Mouse (Mus musculus) thymus, postnatal 25 days (tissue): ENCODE data around the gene Bbip1.
"Not testable (repeated sequence)": the region's sequence is repeated elsewhere in the genome, so short reads cannot be mapped to it uniquely, and the experiment has no call there.

Source experiments
- DNase-seq: peaks from one replicate; pipeline ENCODE4 v3.0.0; 2022

Bbip1 gene

DNA sequence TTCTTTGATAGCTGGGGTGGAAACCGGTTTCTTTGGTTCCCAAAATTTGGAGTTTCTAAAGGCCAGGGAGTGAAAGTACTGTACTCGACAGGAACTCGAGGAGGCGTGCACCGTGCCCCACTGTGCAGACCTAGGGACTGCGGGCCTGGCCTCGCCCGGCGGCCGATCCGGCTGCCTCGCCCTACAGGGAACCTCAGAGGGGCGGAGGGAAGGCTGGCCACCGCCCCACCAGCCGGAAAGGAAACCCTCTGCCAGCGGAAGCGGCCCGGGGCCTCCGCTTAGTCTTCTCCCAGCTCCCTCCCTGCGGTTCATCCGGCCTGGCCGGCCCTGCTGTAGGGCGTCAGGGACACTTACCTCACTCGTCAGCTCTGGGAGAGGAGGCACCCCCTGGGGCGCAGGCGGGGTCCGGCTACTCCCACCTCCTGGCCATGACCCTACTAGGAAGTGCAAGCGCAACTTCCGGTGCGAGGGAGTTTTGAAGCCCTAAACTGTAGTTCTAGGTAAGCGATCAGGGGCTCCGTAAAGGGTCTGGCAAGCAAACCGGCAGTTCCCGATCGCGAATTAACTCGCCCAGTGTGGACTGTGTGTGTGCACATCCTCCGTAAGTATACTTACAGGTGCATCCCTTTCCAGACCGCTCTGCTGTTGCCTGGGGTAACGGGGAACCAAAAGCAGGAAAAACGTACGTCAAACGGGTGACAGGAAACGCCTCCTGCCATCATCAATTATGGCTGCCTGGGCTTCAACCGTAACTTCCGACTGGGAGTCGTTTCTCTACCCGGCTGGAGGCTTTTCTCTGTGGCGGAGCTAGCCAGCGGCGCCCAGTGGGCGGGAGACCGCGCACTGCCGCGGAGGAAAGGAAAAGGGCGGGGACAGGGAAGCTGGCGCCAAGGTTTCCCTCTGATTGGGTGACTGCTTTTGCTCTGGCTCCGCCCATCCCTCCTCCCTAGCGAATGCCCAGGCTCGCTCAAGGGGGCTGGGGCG, at the start of gene Bbip1, which contains the start of gene Shoc2:
Gene Bbip1 (minus strand): TSS at position 826 of the 984 bp plus-strand sequence.
Gene Shoc2 (plus strand): TSS at position 505 of the 984 bp plus-strand sequence.
- DNase-seq: peak; percentile 99

DNA sequence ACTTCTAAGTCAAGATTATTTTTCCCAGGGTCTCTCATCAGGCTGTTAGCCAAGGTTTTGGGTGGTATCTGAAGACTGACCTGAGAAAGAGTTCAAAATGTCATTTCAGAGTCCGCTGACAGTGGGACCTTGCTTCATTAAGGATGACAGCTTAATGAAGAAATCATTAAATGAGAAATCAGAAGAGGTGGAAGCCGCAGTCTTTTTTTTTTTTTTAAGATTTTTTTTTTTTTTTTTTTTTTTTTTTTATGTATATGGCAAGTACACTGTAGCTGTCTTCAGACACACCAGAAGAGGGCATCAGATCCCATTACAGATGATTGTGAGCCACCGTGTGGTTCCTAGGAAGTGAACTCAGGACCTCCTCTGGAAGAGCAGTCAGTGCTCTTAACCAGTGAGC, 49.4 kb upstream of the Bbip1 start:
- no peak for DNase-seq

DNA sequence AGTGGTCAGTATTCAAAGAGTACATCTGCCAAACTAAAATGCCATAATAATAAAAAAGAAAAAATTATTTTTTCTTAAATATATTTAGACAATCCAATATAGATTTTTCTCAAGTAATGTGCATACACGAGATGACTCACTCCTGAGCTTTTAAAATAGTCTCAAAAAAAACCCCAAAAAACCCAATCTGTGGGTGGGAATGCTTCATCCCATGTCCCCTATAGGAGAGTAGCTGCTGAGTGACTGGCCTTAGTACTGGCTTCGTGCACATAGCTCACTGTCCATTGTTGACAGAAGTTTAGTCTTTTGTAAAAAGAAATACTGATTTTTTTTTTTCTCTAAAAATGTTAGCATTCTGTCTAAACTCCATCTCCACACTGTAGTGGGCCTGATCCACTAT, 46.1 kb upstream of the Bbip1 start:
- DNase-seq: no peak

DNA sequence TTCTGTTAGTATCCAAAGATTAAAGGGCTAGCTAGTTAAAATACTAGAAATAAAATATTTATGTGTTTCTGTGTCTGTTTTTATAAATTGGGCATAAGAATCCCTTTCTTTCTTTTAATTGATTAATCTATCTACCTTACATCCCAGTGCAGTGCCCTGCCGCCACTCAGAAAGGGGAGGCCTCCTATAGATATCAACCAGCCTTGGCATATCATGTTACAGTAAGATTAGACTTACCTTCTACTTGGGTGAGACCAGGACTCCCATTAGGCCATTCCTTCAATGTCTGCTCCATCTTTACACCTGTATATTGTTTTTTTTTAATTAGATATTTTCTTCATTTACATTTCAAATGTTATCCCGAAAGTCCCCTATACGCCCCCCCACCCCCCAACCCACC, 40.2 kb upstream of the Bbip1 start:
- no peak for DNase-seq

DNA sequence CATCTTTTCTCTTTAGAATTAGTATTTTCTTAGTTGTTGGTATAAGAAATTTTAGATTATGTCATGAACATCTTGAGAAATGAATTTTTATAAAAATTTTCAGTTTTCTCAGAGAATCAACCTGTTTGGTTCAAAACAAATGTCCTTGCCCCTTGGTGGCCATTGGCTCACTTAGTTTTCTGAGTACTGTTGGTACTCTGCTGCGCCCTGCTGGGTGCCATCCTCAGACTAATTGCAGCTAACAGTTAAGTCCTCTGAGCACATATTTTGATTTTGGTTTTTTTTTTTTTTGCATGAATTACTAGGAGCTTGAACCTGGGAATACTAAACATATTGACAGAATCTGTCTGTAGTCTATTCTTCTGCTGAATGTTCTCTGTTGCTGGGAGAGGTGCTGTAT, 38.9 kb upstream of the Bbip1 start:
- DNase-seq: no peak

DNA sequence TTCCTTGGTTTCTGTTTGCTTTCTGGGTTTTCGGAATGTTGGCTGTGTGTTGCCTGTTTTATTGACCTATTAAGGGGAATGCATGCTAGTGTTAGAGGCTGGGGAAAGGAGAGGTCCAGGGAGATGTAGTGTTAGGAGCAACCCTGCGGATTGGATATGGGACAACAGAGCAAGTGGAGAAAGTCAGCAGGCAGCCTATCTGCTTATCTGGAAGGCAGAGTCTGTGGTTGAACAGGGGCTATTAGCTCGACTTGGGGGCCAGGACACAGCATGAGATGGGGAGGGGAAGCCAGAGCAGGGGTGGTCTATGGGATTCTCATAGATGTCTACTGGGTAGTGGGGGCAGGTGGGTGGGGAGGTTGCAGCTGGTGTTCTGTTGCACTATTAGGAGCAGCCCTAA, 37.6 kb upstream of the Bbip1 start:
- no peak for DNase-seq

DNA sequence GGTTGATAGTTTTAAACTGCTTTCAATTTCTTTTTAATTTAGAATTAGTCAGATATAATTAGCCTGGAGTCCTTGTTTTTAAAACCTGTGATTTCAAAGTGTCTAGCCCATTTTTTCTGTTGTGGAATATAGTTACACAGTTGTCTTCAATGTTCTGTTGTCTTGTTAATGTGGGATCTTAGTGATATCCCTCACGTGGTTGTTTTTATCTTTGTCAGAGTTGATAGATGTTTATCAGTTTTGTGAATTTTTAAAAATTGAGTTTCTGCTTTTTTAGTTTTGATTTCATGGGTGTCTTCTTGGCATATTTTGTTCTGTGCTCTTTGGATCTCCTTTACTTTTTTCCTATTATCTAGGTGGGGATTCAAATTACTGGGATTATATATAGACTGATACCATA, 29.2 kb upstream of the Bbip1 start:
- DNase-seq: no peak

DNA sequence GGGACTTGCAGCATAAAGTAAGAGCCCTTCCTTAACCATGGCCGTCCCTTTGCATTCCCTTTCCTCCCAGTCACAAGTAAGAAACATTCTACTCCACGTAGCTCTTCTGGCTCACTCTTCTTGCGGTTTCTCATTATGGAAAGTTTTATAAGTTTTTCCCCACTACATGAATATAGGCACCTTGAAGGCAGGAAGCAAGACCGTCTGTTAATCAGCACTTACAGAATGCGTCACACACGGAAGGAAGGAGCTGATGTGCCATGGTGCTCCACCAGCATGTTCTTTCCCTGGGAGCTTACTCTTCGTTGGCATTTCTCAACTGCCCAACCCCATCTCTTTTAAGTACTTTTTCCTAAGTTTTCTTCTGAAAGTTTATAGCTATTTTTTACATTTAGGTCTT, 27.5 kb upstream of the Bbip1 start:
- no peak for DNase-seq

DNA sequence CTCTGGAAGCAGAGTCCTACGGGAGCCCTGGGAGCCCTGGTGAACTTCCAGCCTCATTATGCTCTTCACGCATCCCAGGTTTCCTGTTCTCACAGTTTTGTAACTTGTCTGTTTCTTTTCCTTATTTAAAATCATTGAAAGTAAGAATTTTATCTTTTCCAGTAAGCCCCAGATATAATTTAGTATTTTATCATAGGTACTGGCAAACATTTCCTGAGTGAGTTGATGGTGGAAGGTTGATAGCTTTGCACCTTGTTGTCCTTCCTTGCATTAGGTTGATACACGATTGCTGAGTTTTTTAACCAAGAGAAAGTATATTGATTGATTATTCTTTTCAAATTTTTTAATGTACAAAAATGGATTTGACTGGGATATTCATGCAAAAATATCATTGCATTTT, 24.8 kb upstream of the Bbip1 start:
- no peak for DNase-seq

DNA sequence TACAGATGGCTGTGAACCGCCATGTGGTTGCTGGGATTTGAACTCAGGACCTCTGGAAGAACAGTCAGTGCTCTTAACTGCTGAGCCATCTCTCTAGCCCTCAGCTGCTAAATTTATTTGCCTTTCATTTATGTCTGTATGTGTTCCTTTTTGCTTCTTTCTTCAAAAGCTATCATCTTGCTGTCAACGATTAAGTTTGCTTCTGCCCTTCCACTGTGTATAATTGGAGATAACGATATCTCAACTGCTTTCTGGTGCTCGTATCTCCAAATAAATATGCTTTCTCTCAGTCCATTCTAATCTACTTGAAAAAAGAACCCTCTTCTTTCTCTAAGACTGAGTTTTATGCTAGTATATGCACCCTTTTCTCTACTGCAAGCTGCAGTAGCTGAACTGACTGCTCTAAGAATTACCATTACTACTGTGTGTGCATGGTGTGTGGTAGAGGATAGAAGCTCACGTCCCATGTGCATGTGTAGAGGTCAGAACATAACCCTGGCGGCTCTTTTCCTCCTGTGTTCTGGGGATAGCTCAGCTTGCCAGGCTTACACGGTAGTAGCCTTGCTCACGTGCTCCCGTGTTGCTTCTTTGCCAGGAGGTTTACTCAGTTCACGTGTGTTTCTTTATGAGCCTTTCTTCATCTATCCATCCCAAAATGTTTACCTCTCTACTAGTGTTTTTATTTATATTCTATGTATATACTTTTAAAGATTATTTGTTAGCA, 20.6 kb upstream of the Bbip1 start:
- DNase-seq: no peak

DNA sequence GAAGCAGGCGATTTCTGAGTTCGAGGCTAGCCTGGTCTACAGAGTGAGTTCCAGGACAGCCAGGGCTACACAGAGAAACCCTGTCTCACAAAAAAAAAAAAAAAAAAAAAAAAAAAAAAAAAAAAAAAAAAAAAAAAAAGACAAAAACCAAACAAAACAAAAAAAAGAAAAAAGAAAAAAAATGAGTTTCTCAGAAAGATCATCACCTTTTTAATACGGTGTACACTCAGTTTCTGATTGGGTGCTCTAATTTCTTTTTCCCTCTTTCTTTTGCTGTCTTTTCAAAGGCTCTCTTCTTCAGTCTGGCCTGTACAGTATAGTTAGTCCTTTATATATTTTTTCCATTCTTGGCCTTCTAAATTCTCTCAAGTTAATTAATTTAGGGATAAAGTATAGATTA, 19.9 kb upstream of the Bbip1 start:
- DNase-seq: not testable (repeated sequence)

DNA sequence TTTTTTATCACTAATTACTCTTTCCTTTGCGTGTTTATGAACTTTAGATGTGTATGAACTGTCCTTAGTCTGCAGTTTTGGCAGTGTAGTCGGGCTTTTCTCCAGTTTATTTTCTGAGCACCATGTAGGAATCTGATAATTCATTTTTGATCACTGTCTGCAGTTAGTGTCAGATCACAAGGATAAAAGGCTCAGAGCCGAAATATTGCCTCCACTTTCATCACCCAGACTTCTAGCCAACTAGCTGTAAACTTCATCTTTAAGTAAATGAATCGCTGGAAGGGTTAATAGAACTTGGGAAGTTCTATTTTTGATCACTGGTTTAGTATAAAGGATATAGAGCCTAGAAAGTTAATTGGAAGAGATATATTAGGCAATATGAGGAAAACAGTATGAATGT, 18.1 kb upstream of the Bbip1 start:
- no peak for DNase-seq

DNA sequence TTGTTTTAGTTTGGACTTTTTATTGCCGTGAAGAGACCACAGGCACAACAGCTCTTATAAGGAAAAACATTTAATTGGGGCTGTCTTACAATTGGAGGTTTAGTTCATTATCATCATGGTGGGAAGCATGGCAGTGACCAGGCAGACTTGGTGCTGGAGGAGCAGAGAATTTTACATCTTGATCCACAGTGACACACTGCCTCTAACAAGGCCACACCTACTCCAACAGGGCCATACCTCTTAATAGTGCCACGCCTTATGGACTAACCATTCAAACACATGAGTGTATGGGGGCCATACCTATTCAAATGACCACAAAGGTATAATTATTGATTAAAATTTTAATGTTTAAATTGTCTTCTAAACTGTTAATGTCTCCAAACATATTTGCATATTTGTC, 13.1 kb upstream of the Bbip1 start:
- no peak for DNase-seq

DNA sequence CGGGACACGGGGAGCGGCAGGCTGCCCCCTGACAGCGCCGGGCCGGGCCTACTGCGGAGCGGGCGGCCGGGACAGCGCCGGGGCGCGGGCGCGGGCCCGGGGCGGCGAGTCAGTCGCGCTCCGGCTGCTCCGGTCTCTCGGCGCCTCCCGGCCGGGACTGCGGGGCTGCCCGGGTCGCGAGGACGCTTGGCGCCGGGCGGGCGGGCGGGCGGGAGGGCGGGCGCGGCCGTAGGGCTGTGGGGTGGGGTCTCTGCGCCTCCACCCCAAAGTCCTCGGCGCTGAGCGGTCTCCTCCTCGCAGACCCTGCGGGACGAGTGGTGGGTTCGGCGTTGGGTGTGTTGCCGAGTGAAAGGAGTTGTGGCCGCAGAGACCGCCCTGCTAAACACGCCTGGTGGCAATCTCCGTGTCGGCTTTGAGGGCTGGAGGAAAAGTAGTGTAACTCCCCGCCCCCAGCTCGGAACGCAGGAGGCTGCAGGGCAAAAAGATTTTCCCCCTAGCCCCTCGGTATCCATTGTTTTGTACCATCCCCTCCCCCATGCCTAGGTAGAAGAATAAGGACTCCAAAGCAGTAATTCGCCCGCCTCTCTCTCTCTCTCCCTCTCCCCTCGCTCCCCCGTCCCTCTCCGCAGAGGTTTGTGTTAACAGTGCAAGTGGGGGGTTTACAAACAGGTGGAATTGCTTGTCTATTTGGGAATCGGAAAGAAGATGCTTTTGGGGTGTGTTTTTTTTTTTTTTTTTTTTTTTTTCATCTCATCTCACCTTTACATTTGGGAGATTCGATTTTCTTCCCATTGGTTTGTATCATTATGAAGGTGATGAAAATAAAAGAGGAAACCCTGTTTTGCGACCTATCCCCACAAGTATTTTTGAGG, 980 bp upstream of the Bbip1 start:
- DNase-seq: peak; percentile 49

DNA sequence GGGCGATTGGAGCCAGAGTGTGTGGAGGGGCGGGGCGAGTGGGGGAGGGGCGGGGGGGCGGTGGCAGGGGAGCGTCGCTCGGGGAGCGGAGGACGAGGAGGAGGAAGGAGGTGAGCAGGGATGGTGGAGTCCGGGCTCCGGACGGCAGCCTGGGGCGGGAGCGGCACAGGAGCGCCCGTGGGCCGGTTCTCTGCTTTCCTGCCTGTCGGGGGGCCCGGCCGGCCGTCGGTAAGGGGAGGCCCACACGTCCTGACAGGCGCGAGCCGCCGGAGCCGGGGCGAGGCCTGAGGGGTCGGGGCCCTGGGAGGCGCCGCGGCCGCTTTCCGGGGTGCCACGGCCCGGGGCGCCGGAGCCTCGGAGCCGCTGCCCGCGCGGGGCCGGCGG, 351 bp upstream of the Bbip1 start:
- no peak for DNase-seq

DNA sequence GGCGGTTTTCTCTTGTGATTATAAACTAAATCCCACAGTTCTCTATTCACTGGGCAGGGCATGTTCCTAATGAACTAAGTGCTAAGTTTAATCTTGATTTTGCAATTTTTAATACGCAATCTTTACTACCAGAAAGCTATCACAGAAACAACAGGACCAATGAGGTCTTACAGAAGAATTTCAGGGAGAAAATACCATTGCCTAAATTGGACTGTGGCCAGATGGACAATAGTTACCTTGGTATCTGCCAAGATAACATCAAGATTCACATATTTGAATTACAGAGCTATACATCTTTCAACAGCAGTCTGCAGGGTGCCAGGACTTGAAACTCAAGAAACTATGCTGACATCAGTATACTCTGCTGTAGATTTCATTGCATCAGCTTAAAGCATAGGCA, 2.1 kb downstream of the Bbip1 start:
- DNase-seq: no peak

DNA sequence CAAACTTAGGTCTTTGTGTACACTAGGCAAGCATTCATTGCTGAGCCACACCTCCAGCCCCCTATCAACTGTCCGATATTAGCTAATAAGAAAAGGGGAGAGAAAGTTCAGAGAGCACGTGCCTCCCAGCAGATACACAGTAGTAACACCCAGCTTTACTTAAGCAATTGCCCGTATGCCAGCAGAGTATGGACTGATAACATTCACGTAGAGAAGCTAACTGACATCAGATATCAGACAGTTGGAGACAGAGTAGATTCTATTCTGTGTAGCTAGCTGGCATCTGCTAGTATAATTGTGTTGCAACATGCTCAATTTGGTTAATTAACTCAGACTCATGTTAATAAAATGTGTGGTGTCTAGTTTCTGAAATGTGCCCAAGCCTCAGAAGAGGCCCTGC, 3.3 kb downstream of the Bbip1 start:
- DNase-seq: no peak

DNA sequence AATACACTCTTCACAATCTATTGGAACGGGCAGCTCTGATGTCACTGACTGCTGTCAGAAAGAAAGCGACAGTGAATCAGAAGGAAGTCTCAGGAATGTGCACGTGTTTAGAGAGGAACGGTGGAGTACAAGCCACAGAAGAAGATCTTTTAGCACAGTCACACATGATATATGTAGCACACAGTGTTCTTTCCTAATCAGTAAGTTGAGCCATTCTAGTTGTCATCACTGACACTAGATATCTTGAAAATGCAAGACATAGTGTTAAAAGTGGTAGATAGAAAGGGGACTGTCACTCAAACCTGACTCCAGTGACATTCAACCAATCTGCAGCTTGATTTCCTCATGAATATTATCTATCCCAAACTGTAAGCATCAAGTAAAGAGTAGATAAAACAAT, 5.0 kb downstream of the Bbip1 start:
- DNase-seq: no peak

DNA sequence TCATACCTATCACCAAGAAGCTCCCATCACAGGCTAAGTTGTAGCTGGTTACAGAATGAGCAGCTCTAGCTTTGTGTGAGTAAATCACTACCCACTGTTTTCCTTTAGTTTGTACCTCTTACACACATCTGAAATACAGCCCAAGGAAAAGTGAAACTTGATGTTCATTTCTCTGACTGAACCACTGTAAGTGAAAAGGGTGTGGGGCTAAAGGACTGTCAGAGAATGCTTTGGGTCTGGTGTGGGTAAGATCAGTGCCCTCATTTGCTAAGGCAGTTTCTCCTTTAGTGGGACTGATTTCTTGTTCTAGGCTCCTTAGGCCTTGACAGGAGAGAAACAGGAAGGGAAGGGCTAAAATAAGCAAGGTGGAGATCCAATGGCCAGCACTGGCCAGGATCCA, 10.4 kb downstream of the Bbip1 start:
- DNase-seq: no peak

DNA sequence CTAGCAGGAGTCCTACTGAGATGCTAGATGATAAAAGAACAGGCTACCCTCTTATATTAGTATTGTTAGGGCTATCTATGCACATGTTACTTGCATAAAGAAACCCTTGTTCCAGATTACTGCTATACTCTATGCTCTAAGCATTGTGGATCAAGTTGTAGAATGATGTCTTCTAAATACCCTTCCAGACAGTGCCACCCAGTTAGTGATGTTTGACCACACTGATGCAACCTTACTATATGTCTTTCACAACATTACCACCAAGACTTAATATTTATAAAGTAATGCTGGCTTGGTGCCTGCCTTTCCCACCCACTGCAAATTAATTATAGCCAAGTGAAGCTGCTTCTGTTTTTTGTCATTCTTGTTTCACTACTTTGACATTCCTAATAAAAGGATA, 11.4 kb downstream of the Bbip1 start:
- DNase-seq: no peak

DNA sequence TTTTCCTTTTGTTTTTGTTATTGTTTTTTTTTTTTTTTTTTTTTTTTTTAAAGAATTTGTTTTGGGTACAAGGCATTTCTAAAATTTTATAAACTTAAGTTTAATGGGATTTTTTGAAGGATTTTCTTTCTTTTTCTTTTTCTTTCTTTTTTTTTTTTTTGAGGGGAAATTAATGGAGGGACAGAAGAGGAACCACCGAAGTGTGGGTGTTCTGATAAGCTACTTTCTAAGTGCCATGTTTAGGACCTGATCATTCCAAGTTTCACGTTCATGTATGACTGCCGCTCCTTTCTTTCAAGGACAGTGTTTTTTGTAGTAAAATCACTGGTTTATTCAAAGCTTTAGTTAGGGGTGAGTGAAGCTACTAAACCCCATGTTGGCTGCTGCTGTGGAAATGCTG, 15.2 kb downstream of the Bbip1 start:
- DNase-seq: no peak

DNA sequence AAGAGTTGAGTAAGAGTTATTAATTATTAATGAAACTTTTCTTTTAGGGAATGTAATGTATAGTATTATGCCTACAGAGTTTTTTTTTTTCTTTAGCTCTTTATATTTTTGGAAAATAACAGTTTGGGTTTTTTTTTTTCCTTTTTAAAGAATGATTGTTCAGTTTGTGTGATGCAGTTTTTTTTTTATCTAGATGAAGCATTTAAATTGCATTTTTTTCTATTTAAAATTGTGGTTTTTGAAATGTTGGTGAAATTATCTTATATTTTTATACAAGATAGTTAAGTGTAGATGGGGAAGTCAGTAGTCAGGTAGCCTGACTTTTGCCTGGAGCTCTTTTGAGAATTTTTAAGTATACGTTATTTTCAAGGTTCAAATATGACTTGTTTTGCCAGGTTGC, 17.7 kb downstream of the Bbip1 start:
- DNase-seq: no peak

DNA sequence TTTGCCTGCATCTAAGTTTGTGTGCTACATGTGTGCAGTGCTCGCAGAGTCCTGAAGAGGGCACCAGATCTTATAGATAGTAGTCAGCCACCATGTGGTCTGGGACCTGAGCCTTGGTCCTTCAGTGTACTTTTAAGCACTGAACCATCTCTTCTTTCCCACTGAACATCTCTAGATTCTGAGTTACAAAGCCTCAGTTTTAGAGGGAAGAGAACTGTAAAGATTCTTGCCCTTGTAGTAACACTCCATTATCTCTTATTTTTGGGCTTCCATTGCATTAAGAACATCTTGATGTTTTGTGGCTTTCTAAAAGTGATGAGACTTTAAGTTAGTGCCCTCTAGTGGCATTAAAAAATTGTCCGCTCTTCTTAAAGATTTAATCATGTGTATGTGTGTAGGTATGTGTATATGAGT, 19.1 kb downstream of the Bbip1 start:
- peak; percentile 51 for DNase-seq
